Mouse (Mus musculus): ENCODE data around the gene Sik1.

- TF ChIP-seq POLR2AphosphoS2 (IDR thresholded peaks at IDR 0.05; ENCODE audit: low read depth, low read length) (no peak), EP300 (IDR thresholded peaks at IDR 0.05; ENCODE audit: low read length) (no peak), CTCF (conservative IDR thresholded peaks at IDR 0.05 in 1 of 2, IDR thresholded peaks at IDR 0.05 in 1 of 2; ENCODE audit: low read depth in 2 of 2, low read length in 2 of 2) (no peak), CHD2 (IDR thresholded peaks at IDR 0.05; ENCODE audit: low read length) (no peak), ZC3H11A (IDR thresholded peaks at IDR 0.05; ENCODE audit: low read depth, low read length) (no peak), POLR2A (IDR thresholded peaks at IDR 0.05; ENCODE audit: low read depth, low read length) (no peak), USF1 (IDR thresholded peaks at IDR 0.05; ENCODE audit: low read depth, low read length) (no peak), USF2 (conservative IDR thresholded peaks at IDR 0.05; ENCODE audit: low read depth, low read length) (no peak), HCFC1 (IDR thresholded peaks at IDR 0.05; ENCODE audit: low read depth, low read length) (no peak), ZKSCAN1 (IDR thresholded peaks at IDR 0.05; ENCODE audit: borderline replicate concordance, low read depth, low read length) (no peak), TBP (conservative IDR thresholded peaks at IDR 0.05; ENCODE audit: low read depth, low read length) (no peak), GABPA (IDR thresholded peaks at IDR 0.05; ENCODE audit: insufficient replicate concordance, low read depth, low read length) (no peak)
Measured at GRCm38 (mm10) chr17:31857903-31858426, 2.4 kb upstream of the Sik1 start.

Measured in CH12.LX (cell line).